Mouse (Mus musculus): ENCODE results near the gene Rnf32.

The Rnf32 gene

GRCm38 (mm10) chr5:29195570-29196263 lies at the start of gene Rnf32:
Rnf32 (plus strand) TSS chr5:29195992.
- DNase-seq (ENCODE audit: low spot score in 2 of 2): peak; percentile 85 to 86

- no peak for DNase-seq (ENCODE audit: low spot score in 2 of 2)
Measured at GRCm38 (mm10) chr5:29150146-29150545, 45.6 kb upstream of the Rnf32 start.

- no peak for DNase-seq (ENCODE audit: low spot score in 2 of 2)
Measured at GRCm38 (mm10) chr5:29159849-29160248, 35.9 kb upstream of the Rnf32 start.

- no peak for DNase-seq (ENCODE audit: low spot score in 2 of 2)
Measured at GRCm38 (mm10) chr5:29166947-29167346, 28.8 kb upstream of the Rnf32 start.

- no peak for DNase-seq (ENCODE audit: low spot score in 2 of 2)
Measured at GRCm38 (mm10) chr5:29170193-29170592, 25.6 kb upstream of the Rnf32 start.

GRCm38 (mm10) chr5:29171165-29171564 lies 24.6 kb upstream of the Rnf32 start:
- DNase-seq (ENCODE audit: low spot score in 2 of 2): no peak

GRCm38 (mm10) chr5:29186798-29187197 lies 9.0 kb upstream of the Rnf32 start:
- DNase-seq (ENCODE audit: low spot score in 2 of 2): no peak

GRCm38 (mm10) chr5:29195231-29195569 lies 592 bp upstream of the Rnf32 start:
- DNase-seq (ENCODE audit: low spot score in 2 of 2): no peak

GRCm38 (mm10) chr5:29196264-29196658 lies 469 bp downstream of the Rnf32 start:
- DNase-seq (ENCODE audit: low spot score in 2 of 2): peak; percentile 12 to 33

GRCm38 (mm10) chr5:29197187-29197586 lies 1.4 kb downstream of the Rnf32 start:
- DNase-seq (ENCODE audit: low spot score in 2 of 2): no peak

- no peak for DNase-seq (ENCODE audit: low spot score in 2 of 2)
Measured at GRCm38 (mm10) chr5:29198960-29199488, 3.2 kb downstream of the Rnf32 start.

- DNase-seq (ENCODE audit: low spot score in 2 of 2): no peak
Measured at GRCm38 (mm10) chr5:29199868-29200267, 4.1 kb downstream of the Rnf32 start.

- DNase-seq (ENCODE audit: low spot score in 2 of 2): no peak
Measured at GRCm38 (mm10) chr5:29205690-29206089, 9.9 kb downstream of the Rnf32 start.

- no peak for DNase-seq (ENCODE audit: low spot score in 2 of 2)
Measured at GRCm38 (mm10) chr5:29211980-29212555, 16.3 kb downstream of the Rnf32 start.

- DNase-seq (ENCODE audit: low spot score in 2 of 2): no peak
Measured at GRCm38 (mm10) chr5:29217997-29218396, 22.2 kb downstream of the Rnf32 start.

- DNase-seq (ENCODE audit: low spot score in 2 of 2): no peak
Measured at GRCm38 (mm10) chr5:29224089-29224488, 28.3 kb downstream of the Rnf32 start.

GRCm38 (mm10) chr5:29230481-29230880 lies 34.7 kb downstream of the Rnf32 start:
- DNase-seq (ENCODE audit: low spot score in 2 of 2): no peak

- no peak for DNase-seq (ENCODE audit: low spot score in 2 of 2)
Measured at GRCm38 (mm10) chr5:29238379-29238778, 42.6 kb downstream of the Rnf32 start.

GRCm38 (mm10) chr5:29244769-29245168 lies 49.0 kb downstream of the Rnf32 start:
- DNase-seq (ENCODE audit: low spot score in 2 of 2): no peak

- DNase-seq (ENCODE audit: low spot score in 2 of 2): no peak
Measured at GRCm38 (mm10) chr5:29250795-29251495, 55.2 kb downstream of the Rnf32 start.

- DNase-seq (ENCODE audit: low spot score in 2 of 2): no peak
Measured at GRCm38 (mm10) chr5:29251496-29251873, 55.7 kb downstream of the Rnf32 start.

- DNase-seq (ENCODE audit: low spot score in 2 of 2): no peak
Measured at GRCm38 (mm10) chr5:29253876-29254275, 58.1 kb downstream of the Rnf32 start.

- no peak for DNase-seq (ENCODE audit: low spot score in 2 of 2)
Measured at GRCm38 (mm10) chr5:29270879-29271278, 75.1 kb downstream of the Rnf32 start.

Data from right cerebral cortex, adult 2 months (tissue).